Mouse (Mus musculus): ENCODE measurements at regions not wholly inside any gene's neighbourhood (a gene's known extent, or its start where the extent isn't known, plus 50 kb on each side); places are given as distances from the start of the nearest gene placed in this dataset.
"Not testable (repeated sequence)": the region's sequence is repeated elsewhere in the genome, so short reads cannot be mapped to it uniquely, and the experiment has no call there.

DNA sequence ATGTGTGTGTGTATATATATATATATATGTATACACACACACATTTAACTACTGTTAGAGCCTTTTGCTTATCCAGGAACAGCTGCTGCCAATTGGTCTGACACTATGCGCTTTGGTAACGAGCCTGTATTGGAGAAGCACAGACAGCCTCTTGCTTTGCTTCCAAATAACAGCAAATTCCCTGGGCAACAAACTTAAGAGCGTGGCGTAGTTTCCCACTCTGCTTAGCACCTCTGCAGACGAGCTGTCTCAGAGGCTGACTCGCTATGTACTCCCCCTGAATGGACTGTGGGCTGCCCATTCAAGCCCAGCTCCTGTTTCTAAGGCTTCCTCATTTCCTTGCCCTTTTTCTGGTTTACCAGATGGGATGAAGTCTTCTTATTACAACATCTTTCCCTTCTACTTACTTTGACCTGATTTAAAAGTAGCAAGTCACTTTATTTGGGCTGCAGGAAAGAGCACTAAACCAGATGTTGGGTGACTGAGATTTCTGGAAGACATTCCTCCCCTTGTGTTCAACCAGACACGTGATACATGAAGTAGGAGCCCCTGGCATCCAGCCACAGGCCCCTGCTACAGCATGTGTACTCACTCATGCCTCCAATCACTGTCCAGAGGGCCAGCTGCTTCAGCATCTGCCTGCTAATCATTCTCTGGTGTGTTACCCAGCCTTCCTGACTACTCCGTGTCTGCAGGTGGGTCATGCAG, 111.3 kb upstream of the Gmds start:
- DNase-seq: peak; percentile 36

DNA sequence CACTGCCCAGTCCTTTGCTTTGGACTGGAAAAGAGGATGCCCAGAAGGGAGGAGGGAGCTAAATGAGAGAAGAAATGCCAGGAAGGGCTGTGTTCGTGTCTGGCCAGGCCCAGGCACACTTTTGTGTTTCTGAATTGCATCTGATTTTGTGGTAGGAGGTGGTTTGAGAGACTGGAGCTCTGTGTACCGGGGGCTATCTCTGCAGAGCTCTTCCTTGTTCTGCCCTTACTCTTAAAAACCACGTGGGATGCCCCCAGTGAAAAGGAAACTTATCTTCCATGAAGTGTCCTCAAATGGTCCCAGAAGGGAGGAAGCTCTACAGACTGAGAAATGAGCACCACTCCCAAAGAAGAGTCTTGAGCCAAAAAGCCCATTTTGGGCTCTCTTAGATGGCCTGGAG, 106.0 kb upstream of the Gmds start:
- DNase-seq: no peak

DNA sequence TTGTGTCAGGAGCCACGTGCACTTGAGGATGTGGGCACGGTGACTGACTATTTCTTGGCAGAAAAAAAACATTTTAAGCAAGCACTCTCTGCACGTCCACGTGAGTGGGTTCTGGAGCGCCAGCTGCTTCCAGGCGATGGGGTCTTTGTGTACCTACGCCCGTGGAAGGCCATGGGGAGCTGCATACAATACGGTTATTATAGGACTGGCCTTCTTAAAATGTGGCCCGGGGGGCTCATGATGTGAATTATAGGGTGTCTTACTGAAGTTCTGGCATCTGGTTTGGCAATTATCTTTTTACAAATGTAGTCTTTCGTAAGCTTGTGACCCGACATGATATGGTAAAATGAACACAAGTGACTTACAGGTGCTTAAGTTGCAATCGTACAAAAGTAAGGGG, 103.5 kb upstream of the Gmds start:
- no peak for DNase-seq

DNA sequence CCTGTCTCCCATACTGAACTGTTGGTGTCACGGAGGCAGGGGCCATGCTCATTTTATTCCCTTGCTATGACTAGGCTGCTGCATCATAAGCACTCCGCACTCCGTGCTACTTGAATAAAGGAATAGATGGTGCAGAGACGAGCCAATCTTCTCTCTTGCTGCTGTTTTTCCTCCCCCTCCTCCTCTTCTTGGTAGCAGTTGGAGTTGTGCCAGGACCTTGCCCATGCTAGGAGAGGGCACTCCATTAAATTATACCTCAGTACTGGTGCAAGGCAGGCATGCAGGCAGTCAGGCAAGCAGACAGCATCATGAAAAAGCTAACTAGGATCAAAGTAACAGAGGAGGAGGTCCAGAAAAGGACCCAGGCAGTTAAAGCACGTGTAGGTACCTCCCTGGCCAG, 96.6 kb upstream of the Gmds start:
- no peak for DNase-seq

DNA sequence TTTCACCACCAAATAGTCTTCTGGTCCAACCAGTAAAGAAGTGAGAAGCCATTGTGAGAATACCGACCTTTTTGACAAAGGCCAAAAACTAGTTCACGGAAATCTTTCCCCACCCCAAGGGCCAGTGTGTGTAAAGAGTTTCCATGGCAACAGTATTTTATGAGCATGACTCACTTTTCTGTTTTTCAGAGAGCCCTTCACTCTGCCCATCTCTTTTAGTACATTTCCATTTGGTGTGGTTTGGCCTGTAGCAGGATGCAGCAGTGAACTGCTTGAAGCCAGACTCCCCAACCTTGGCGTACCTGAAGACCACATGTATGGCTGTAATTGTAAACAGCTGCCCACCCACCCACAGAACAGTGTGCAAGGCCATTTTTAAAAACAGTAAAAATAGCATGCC, 89.9 kb upstream of the Gmds start:
- DNase-seq: no peak

DNA sequence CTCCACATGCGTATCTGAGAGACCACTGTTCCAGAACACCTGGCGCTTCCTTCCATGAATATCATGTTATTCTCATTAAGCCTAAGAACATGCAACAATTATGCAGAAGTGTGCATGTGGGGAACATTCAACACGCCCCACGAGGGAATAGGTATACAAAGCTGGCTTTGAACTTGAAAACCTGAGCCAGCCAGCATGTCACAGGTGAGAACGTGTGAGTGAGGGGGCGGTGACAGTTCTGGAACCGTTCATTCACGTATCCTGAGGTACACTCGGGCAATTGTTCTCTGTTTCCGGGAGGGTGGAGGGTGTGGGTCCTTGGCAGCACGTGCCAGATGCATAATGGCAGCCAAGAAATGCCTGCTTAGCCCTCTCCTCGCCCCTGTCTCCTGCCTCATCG, 88.4 kb upstream of the Gmds start:
- no peak for DNase-seq

DNA sequence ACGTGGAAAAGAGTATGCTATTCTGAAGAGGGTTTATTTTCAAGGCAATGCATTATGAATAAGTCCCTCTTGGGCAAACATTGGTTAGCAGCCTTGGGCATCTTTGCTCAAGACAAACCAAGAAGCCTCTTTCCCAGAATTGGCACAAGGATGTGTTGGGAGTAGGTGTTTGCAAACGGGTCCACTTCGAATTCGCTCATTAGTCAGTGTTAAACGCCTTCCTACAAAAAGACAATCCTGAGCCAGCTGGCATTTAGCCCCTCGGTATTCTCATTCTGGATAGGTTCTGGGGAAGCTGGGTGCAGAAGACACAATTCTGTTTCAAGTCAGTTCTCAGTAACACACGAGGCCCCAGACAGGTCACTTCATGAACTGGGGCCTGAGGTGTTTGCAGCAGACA, 87.7 kb upstream of the Gmds start:
- DNase-seq: no peak

DNA sequence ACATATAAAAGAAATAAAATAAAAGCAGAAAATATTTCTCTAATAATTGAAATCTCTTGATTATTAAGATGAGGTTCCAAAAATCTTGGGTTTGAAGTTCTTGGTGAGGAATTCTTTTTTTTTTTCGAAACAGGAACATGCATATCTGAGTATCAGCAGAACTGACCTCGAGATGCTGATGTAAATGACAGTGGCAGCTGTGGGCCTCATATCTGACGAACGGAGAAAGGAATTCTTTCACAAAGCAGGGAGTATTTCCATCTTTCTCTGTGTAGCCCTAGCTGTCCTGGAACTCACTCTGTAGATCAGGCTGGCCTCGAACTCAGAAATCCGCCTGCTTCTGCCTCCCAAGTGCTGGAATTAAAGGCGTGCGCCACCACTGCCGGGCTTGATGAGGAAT, 86.0 kb upstream of the Gmds start:
- not testable (repeated sequence) for DNase-seq

DNA sequence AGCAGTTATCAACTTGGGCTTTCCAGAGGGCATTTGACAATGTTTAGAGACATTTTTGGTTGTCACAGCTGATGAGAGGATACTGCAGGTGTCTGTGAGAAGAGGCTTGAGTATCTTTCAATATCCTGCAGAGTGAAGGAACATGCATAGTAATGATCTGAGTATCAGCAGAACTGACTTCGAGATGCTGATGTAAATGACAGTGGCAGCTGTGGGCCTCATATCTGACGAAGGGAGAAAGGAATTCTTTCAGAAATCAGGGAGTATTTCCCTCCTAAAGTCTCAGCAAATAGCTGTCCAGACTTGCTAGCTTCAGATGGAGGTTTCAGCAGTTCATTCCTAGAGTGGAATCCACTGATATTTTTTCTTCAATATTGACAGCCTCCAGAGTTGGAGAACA, 83.9 kb upstream of the Gmds start:
- DNase-seq: no peak

DNA sequence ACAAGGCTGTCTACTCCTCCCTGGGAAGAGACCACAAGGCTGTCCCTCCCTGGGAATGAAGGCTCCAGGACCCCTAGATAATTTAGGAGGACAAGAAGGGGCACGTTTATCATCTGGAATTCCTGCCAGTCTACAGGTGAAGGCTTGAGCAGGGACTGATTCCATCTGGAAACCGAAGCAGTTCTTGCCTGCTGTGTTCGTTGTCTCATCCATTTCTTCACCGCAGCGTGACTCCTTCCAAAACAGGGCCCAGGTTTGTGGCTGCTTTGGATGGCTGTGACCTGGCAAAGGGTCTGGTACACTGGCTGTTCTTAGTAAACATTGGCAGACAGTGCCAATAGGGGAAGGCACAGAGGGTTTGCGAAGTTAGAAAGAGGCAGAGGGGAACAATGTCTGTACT, 80.8 kb upstream of the Gmds start:
- DNase-seq: no peak

DNA sequence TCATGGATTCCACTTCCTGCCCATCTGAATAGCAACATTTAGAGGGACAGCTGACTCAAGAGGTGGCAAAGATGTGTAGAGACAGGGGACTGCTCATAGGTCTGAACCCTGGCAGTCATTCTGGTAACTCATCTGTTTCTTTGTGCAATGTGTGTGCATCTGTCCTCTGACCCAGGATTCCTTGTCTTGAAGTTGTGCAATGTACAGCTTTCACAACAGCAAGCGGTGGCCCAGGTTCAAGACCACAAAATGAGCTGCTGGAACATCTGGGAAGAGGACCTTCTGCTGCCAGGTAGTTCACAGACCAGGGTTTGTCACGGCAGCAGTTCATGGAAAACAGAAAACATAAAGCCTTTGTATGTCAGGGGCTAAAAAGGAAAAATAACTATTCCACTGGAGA, 80.1 kb upstream of the Gmds start:
- DNase-seq: no peak

DNA sequence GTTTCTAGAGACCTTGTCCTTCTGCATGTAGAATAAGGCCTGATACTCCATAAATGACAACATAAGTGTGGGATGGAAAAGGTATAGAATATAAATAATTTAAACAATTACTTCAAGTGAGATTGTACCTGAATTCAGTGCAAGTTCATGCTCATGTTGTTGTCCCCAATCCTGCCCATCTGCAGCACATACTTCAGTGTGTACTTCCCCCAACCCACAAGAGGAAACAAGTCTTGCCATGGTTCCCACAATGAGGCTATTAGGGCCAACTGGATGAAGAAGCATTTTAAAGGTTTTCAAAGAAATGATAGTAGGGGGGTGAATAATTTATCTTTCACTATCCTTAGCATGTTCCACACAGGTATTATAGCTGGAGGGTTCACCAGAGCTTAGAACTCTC, 79.4 kb upstream of the Gmds start:
- DNase-seq: no peak

DNA sequence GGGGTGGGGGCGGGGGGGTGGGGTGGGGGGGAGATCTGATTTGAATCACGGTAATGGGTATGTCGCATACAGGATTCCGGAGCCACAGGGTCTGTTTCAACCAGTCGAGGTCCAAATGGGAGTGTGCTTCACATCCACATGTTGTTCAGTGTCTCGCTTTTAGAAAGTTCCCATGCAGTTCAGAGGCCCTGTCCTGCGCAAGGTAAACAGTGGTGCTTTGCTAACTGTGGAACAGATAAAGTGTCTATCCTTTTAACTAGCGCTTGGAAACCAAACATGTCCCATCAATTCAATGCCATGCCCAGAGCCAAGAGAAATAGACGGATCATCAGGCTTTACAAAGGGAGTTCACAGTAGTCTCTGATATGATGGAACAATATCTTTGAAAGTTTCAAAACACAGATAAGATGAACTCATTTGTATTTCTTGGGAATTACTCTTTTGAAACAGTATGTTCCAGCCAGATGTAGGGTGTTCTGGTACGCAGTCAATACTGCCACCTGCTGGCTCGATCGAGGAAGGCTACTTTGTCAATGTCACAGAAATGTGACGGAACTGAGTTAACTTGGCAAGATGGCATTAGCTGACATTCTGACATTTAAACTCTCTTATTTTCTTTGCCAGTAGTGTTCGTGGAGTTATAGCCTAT, 72.9 kb upstream of the Gmds start:
- DNase-seq: peak; percentile 79

DNA sequence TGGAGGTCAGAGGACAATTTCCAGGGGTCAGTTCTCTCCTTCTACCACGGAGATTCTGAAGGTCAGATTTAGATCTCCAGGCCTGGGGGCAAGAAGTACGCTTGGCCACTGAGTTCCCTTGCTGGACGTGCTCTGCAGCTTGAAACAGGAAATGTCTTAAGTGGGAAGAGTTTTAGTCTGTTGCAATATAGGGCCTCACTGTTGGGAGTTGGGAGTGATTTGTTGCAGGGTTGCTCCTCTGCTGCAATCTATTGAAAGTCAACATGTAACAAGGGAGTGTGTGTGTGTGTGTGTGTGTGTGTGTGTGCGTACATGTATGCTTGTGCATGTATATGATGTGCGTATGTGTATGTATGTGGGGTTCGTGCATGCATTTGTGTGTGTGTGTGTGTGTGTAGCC, 71.5 kb upstream of the Gmds start:
- DNase-seq: no peak

DNA sequence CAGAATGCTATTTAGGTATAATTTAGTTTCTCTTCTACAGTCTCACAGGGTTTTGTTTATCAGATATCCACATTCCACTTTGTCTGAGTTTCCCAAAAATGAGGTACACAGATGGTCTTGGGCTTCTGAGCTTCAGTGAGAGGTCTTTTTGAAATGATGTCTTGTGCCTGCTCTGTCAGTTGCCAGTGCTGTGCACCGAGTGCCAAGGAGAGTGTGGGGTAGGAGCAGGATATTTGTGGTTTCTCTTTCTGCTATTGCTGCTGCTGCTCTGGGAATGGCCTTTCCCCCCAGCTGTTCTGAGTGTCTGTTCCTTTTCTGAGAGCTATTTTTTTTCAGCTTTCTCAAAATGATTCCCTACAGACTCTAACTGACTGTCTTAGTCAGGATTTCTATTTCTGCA, 60.1 kb upstream of the Gmds start:
- DNase-seq: no peak

Measured in right cerebral cortex, postnatal 4 days (tissue).